Mouse (Mus musculus): ENCODE results near the gene Gm20388.

- TF ChIP-seq CTCF (conservative IDR thresholded peaks at IDR 0.05; ENCODE audit: insufficient read depth, insufficient read length, low read depth, low read length) (no peak), POLR2A (IDR thresholded peaks at IDR 0.05; ENCODE audit: low read depth, low read length) (no peak)
These were observed 1535.5 kb downstream of the Gm20388 start for GRCm38 (mm10) chr8:121446133-121446532.

Data from kidney, adult 2 months (tissue).